Mouse (Mus musculus) testis, adult 2 months (tissue): Measurements from ENCODE around the gene Cacna1d.

ENCODE experiments used
- CTCF ChIP-seq: fragments of 200-500 bp; IDR thresholded peaks from 2 replicates; pipeline ENCODE4 v1.5.1; 2012; ENCODE audit warnings: low read depth, mild to moderate bottlenecking, inconsistent platforms, low read length, moderate library complexity; ENCODE audit not compliant: control insufficient read depth, insufficient read depth, insufficient replicate concordance
- POLR2A ChIP-seq: fragments of 200-500 bp; IDR thresholded peaks from 2 replicates; pipeline ENCODE4 v1.6.1; 2012; ENCODE audit warnings: low read depth, mild to moderate bottlenecking, inconsistent platforms, low read length, moderate library complexity; ENCODE audit not compliant: control insufficient read depth

GRCm38 (mm10) chr14:30362370-30362769 is 128.9 kb downstream of the Cacna1d start:
- TF ChIP-seq CTCF (no peak), POLR2A (no peak)
